Mouse (Mus musculus): ENCODE data around the gene Fbxo41. TPM values are rescaled to one million over a fixed set of nuclear protein-coding genes. Genes with fewer than 3 reads are reported as not detected.
"Not testable (repeated sequence)": the region's sequence is repeated elsewhere in the genome, so short reads cannot be mapped to it uniquely, and the experiment has no call there.

The Fbxo41 gene
- total RNA-seq, 1 experiment from 2014 or later: 1.2 TPM

GRCm38 (mm10) chr6:85490252-85490651 is 12.5 kb downstream of the Fbxo41 start:
- DNase-seq: no peak

DNA sequence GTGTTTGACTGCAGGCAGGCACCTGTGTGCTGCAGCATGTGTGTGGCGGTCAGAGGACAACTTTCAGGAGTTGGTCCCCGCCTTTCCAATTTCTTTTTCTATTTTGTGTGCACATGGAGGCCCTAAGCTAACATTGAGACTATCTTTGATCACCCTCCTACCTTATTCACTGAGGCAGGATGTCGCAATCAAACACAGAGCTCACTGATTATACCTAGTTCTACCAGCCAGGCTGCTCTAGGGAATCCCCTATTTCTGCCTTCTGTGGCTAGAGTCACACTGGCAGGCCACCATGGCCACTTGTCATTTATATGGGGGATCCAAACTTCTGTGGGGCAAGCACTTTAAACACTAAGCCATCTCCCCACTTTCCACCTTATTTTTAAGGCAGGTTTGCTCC is 13.1 kb downstream of the Fbxo41 start:
- no peak for DNase-seq

- DNase-seq: no peak
Observed at GRCm38 (mm10) chr6:85488510-85488909, 14.3 kb downstream of the Fbxo41 start.

GRCm38 (mm10) chr6:85485738-85486137 is 17.1 kb downstream of the Fbxo41 start:
- no peak for DNase-seq

DNA sequence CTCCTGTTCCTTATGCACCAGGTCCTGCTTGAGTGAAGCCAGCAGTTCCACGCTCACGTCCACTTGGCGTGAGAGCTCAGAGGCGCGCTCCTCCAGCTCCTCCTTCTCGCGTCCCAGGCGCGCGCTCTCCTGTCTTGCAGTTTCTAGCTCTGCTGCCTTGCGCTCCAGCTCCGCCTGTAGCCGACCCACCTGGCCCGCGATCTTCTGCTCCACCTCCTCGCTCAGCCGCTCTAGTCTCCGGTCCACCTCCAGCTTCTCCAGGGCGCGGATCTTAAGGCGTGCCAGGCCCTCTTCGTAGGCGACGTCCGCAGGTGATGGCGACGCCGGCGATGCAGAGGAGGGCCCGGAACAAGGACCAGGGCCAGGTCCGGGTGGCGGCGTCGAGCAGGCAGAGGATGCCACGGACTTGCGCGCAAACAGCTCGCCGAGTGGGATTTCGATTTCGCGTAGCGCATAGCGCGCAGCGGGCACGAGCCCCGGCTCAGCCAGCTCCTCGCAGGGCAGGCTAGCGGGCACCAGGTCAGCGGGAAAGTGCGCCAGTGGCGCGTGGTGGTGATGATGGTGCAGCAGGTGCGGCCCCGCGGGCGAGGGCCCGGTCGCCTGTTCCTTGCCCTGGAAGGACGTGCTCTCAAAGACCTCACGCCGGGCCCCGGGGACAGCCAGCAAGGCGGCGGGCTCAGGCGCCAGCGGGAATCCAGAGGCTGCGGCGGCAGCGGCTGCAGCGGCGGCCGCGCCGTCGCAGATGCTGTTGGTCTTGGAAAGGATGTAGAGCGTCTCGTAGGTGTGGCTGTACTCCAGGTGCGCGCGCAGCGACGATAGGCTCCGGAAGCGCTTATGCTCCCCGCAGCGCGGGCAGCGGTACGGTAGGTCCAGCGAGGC is 18.7 kb downstream of the Fbxo41 start:
- DNase-seq: no peak

- no peak for DNase-seq
Observed at GRCm38 (mm10) chr6:85480685-85481084, 22.1 kb downstream of the Fbxo41 start.

GRCm38 (mm10) chr6:85479979-85480378 is 22.8 kb downstream of the Fbxo41 start:
- no peak for DNase-seq

GRCm38 (mm10) chr6:85478416-85478815 is 24.4 kb downstream of the Fbxo41 start:
- no peak for DNase-seq

DNA sequence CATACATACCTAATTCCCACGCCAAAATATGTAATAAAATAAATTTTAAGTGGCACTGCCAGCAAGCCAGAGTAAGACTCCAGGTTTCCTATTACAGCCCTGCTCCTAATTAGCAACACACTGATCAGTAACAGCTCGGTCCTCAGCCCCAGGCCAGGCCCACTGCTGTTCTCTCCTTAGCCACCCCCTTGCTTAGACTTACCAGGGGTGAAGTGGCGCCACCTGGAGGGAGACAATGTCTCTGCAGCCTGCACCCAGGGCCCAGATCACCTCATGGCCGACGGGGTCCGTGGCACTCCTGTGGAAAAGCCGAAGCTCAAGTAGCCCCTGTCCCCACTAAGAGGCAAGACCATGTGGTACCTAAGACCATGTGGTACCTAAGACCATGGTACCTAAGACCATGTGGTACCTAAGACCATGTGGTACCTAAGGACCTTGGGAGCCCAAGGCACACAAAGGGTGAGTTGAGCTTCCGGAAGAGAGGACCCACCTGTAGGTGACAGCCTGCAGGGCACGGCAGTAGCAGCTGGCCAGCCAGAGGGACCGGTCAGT is 25.4 kb downstream of the Fbxo41 start:
- peak; percentile 43 for DNase-seq

DNA sequence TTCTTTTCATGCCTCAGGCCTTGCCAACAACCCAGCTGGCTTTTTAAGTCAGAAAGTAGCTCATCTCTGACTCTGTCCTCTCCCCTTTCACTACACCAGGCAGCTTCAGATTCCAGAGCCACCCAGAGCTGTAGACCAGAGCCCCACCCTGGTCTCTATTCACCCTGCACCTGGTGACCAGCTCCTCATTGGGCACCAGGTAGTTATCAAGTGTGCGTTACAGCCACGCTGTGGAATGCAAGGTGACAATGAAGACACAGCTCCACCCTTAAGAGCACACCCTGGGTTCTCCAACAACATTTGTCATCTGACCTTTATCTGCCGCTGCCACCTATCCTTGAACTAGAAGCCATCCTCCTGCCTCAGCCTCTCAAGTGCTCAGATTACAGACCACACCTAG is 27.2 kb downstream of the Fbxo41 start:
- DNase-seq: no peak

DNA sequence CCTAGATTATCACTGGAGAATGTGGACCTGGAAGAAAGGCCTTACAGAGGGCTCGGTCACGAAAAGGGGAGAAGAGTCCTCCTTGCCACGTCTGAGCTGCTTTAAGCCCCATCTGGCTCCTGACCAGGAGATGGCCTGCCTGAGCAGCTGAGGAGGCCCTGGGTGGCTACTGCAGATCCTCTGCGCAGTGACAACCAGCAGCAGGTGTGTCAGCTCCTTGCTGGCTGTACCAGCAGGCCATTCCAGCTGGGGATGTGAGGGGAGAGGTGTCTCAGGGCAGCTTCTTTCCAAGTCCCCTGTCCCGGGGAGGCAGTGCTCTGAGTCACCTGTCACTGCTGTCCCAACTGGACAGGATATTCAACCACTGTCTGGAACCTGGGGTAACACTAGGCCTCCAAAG is 30.3 kb downstream of the Fbxo41 start:
- no peak for DNase-seq

GRCm38 (mm10) chr6:85471962-85472361 is 30.8 kb downstream of the Fbxo41 start:
- DNase-seq: no peak

- no peak for DNase-seq
Observed at GRCm38 (mm10) chr6:85469660-85470430, 32.9 kb downstream of the Fbxo41 start.

DNA sequence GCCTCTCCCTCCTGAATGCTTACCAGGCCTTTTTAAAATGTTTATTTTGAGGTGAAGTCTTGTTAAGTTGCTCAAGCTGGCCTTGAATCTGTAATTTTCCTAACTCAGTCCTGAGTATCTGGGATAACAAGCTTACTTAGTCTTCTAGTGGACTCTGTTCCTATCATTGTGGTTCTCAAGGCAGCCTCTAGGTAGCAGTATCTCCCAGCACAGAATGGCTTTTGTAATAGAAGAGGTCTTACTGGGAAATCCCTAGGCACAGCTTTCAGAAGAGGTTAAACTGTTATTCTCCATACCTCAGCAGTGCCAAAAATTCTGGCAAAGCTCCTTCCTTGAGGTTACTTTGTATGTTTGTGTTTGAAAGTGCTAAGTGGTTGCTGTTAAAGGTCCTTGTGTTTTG is 37.4 kb downstream of the Fbxo41 start:
- no peak for DNase-seq

DNA sequence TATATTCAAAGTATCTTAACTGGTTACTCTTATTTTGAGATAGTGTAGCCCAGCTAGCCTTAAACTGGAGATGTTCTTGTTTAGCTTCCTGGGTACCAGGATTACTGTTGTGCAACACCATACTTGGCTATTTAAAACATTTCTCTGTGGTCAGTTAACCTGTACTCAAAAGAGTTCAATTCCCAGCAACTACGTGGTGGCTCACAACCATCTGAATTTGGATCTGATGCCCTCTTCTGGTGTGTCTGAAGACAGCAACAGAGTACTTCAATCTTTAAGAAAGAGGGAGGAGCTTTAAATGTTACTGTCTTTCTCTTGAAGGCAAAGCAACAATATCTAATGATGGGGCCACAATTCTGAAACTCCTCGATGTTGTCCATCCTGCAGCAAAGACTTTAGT is 43.2 kb downstream of the Fbxo41 start:
- DNase-seq: no peak

GRCm38 (mm10) chr6:85452816-85453215 is 50.0 kb downstream of the Fbxo41 start:
- no peak for DNase-seq

GRCm38 (mm10) chr6:85452411-85452665 is 50.5 kb downstream of the Fbxo41 start:
- no peak for DNase-seq

DNA sequence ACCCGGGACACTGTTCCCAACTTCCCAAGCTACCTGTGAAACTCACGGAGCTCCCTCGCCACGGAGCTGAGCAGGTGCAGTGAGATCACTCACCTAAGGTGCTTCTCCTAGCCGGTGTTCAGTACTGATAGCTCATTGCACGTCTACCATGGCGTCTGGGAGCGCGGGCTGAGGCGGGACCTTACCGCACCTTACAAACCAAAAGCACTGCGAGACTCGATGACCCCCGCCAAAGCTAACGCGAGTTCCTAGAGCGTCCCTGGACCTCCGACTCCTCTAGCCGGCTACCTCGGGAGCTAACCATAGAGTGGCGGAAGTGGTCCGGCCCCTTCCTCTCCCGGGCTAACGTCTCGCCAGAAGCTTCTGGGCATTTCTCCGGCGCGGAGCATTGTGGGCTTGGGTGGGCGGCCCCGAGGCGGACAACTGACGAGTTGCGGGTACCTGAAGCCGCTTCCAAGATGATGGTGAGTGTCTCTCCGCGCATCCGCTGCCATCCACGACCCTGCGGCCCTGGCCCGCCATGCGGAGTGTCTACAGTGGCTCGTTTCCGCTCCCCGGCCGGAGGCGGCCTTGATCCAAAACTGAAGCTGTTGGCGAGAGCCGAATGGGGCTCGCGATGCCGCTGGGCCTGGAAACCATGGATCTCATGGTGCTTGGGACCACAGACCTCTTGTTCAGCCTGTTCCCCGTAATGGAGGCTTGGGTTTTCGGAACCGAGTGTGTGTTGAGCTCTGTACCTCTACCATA is 51.0 kb downstream of the Fbxo41 start, which contains the start of gene Pradc1:
Gene Pradc1, minus strand, starts transcription at position 307 of the 747 bp plus-strand sequence.
- DNase-seq: peak; percentile 93

DNA sequence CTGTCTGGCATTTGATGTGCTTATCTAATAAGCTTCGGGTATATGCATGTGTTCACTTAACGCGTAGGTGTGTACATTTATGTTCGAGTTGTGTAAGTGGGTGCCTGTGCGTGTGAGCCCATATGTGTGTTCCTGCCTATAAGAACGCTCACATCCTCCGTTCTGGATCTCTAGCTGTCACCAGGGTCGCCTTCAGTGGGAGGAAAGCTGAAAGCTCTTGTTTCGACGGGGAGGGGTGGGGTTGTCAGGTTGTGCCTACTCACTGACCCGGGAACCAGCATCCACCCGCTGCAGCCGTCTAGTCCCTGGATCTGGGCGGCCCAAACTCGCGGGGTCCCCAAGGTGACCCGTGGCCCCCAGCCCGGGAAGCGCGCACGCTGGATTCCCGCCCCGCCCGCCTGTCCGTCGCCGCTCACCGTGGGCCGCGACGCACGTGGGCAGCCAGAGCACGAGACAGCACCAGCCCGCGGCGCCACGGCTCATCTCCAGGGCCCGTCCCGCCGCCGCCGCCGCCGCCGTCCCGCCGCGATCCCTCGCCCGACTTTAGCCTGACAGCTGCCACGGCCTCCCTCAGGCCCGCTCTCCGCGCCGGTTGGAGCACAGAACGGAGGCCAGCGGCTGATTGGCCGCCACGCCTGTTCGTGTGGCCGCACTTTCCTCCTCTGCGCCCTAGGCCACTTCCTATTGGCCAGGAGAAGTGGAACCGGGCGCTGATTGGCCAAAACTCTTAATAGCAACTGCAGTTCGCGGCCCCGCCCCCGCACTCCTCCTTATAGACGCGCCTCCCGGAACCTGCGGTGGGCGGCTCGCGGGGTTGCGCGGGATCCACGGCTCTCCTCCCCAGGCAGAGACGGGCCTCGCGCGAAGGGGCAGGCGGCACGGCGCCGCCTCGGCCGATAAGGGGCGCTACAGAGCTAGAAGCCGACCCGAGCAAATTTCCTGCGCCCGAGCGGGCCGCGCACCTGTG is 51.8 kb downstream of the Fbxo41 start, which contains the start of gene Cct7:
Gene Cct7, plus strand, starts transcription at position 818 of the 967 bp plus-strand sequence.
- peak; percentile 99 for DNase-seq

DNA sequence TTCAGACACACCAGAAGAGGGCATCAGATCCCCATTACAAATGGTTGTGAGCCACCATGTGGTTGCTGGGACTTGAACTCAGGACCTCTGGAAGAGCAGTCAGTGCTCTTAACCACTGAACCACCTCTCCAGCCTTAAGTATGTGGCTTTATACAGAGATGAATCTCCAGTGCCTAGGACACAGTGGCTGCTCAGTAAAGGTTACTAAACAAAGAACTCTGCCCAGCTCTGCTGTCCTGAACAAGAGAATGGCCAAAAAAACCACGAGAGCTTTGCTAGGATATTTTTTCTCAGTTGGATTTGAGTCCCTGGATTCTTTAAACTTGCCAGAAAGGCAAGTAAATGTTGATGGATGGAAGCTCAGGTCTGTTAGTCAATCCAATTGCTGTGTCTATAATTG is 52.7 kb downstream of the Fbxo41 start:
- DNase-seq: not testable (repeated sequence)

- DNase-seq: no peak
Observed at GRCm38 (mm10) chr6:85447351-85447750, 55.4 kb downstream of the Fbxo41 start.

Measured in adrenal gland, postnatal 25 days (tissue).